Mouse (Mus musculus) heart, embryonic 16.5 days (tissue): Measurements from ENCODE around the gene Srxn1. TPM values are rescaled to one million over a fixed set of nuclear protein-coding genes. Genes with fewer than 3 reads are reported as not detected.

Experiments
- ATAC-seq: fragments of 200-750 bp; cut with Nextera tagmentation; replicated peaks from 2 replicates; pipeline ENCODE4 v1.8.0; 2017; ENCODE audit warnings: moderate number of reproducible peaks; ENCODE audit not compliant: insufficient read depth, low FRiP score; ENCODE audit errors: extremely low read depth
- H3K27ac ChIP-seq: fragments of 300-500 bp; sonication (generic); 2 replicates; pipeline ENCODE4 v1.5.1; 2014; ENCODE audit warnings: mild to moderate bottlenecking, low read length, control low read depth, moderate library complexity
- H3K27me3 ChIP-seq: fragments of 300-500 bp; sonication (generic); 2 replicates; pipeline ENCODE4 v1.6.1; 2014; ENCODE audit warnings: low read length, mixed read lengths; ENCODE audit not compliant: control insufficient read depth, insufficient read depth
- H3K36me3 ChIP-seq: fragments of 300-500 bp; sonication (generic); 2 replicates; pipeline ENCODE4 v1.6.1; 2014; ENCODE audit not compliant: control insufficient read depth, insufficient read depth
- H3K4me1 ChIP-seq: fragments of 300-500 bp; sonication (generic); 2 replicates; pipeline ENCODE4 v1.6.1; 2014; ENCODE audit warnings: low read length, mixed read lengths; ENCODE audit not compliant: control insufficient read depth, insufficient read depth
- H3K4me2 ChIP-seq: fragments of 300-500 bp; sonication (generic); 2 replicates; pipeline ENCODE4 v1.6.1; 2014; ENCODE audit warnings: low read depth, mild to moderate bottlenecking, control low read depth, low read length
- H3K4me3 ChIP-seq: fragments of 300-500 bp; sonication (generic); 2 replicates; pipeline ENCODE4 v1.5.1; 2014; ENCODE audit warnings: mild to moderate bottlenecking, control low read depth, low read length
- H3K9ac ChIP-seq: fragments of 300-500 bp; sonication (generic); 2 replicates; pipeline ENCODE4 v1.6.1; 2014; ENCODE audit warnings: low read length, control low read depth
- H3K9me3 ChIP-seq: fragments of 300-500 bp; sonication (generic); replicated peaks from 2 replicates; pipeline ENCODE4 v1.6.1; 2016; ENCODE audit warnings: low read length; ENCODE audit not compliant: control insufficient read depth
- WGBS: fragments of 180-500 bp; shearing (Covaris S2); extraction: QIAGEN DNeasy Blood & Tissue Kit; methylation state at CpG from one replicate; pipeline ENCODE4 v1.1.7; 2014; 5-methylcytosine and 5-hydroxymethylcytosine counted together
- polyA plus RNA-seq: library from polyadenylated mRNA; unstranded; fragments of >200 nt; fragmentation: Nextera tagmentation; extraction: Ambion mirVana; gene quantifications from 2 replicates; pipeline ENCODE4 v1.2.1, GENCODE M21; 2015

Gene Srxn1
- polyA plus RNA-seq, 1 experiment from 2014 or later = 10.3 TPM

- no peaks in the 10 kb centered on the region for H3K36me3 ChIP-seq
- H3K4me2 ChIP-seq = no peak overlapping the region
- peaks cover 3% of the 10 kb centered on the region; the same call in 1 of the 2 replicates for H3K4me1 ChIP-seq
- WGBS = 86% methylated on average over 5 of the region's 5 CpGs
- no peak overlapping the region for H3K4me3 ChIP-seq
- no peak for ATAC-seq
- H3K27me3 ChIP-seq = peaks cover 5% of the 10 kb centered on the region; the same call in 1 of the 2 replicates
- H3K9ac ChIP-seq = no peak overlapping the region
- 0 out of 2 replicates have a peak, but pooled peaks cover 2% of the 10 kb centered on the region for H3K9me3 ChIP-seq
- H3K27ac ChIP-seq = no peak overlapping the region
These were observed 4.1 kb downstream of the Srxn1 start for GRCm38 (mm10) chr2:152109386-152109785.

- Histone ChIP-seq H3K9ac (no peak overlapping the region), H3K27ac (no peak overlapping the region), H3K4me2 (no peak overlapping the region), H3K27me3 (peaks cover 8% of the 10 kb centered on the region; the same call in 1 of the 2 replicates), H3K36me3 (no peaks in the 10 kb centered on the region), H3K4me3 (no peak overlapping the region), H3K9me3 (0 out of 2 replicates have a peak, but pooled peaks cover 2% of the 10 kb centered on the region), H3K4me1 (peaks cover 6% of the 10 kb centered on the region; the same call in 1 of the 2 replicates)
- 28% methylated on average over 2 of the region's 2 CpGs for WGBS
- no peak for ATAC-seq
These were observed 6.0 kb downstream of the Srxn1 start for GRCm38 (mm10) chr2:152111311-152111710.

GRCm38 (mm10) chr2:152111920-152112319 is 6.6 kb downstream of the Srxn1 start:
- ATAC-seq = peak; percentile 74
- no peaks in the 10 kb centered on the region for H3K36me3 ChIP-seq
- H3K9ac ChIP-seq = no peak overlapping the region
- peaks cover 6% of the 10 kb centered on the region; the same call in 1 of the 2 replicates for H3K4me1 ChIP-seq
- H3K9me3 ChIP-seq = 0 out of 2 replicates have a peak, but pooled peaks cover 2% of the 10 kb centered on the region
- peaks cover 8% of the 10 kb centered on the region; the same call in 1 of the 2 replicates for H3K27me3 ChIP-seq
- H3K4me2 ChIP-seq = no peak overlapping the region
- no peak overlapping the region for H3K4me3 ChIP-seq
- WGBS = 9% methylated on average over 7 of the region's 7 CpGs
- H3K27ac ChIP-seq = no peak overlapping the region

- H3K27ac ChIP-seq = no peak overlapping the region
These were observed 7.2 kb downstream of the Srxn1 start for GRCm38 (mm10) chr2:152112490-152112889.

GRCm38 (mm10) chr2:152112970-152113369 is 7.7 kb downstream of the Srxn1 start:
- Histone ChIP-seq H3K36me3 (no peaks in the 10 kb centered on the region), H3K4me3 (no peak overlapping the region), H3K9ac (no peak overlapping the region), H3K9me3 (no peaks in the 10 kb centered on the region), H3K27ac (no peak overlapping the region), H3K4me1 (peaks cover 6% of the 10 kb centered on the region; the same call in 1 of the 2 replicates), H3K4me2 (no peak overlapping the region), H3K27me3 (peaks cover 8% of the 10 kb centered on the region; the same call in 1 of the 2 replicates)
- ATAC-seq = no peak
- WGBS = 59% methylated on average over 10 of the region's 10 CpGs

More at GRCm38 (mm10) chr2:152112490-152112889, 7.2 kb downstream of the Srxn1 start:
- 87% methylated on average over 5 of the region's 5 CpGs for WGBS
- Histone ChIP-seq H3K9ac (no peak overlapping the region), H3K4me1 (peaks cover 6% of the 10 kb centered on the region; the same call in 1 of the 2 replicates), H3K27me3 (peaks cover 8% of the 10 kb centered on the region; the same call in 1 of the 2 replicates), H3K36me3 (no peaks in the 10 kb centered on the region), H3K4me3 (no peak overlapping the region), H3K9me3 (0 out of 2 replicates have a peak, but pooled peaks cover 2% of the 10 kb centered on the region), H3K4me2 (no peak overlapping the region)
- ATAC-seq = no peak

- Histone ChIP-seq H3K9me3 (no peaks in the 10 kb centered on the region), H3K4me3 (peak overlapping the region; percentile 9; the same call in 1 of the 2 replicates), H3K36me3 (no peaks in the 10 kb centered on the region), H3K4me1 (peaks cover 6% of the 10 kb centered on the region; the same call in 1 of the 2 replicates), H3K27me3 (peaks cover 8% of the 10 kb centered on the region; the same call in 1 of the 2 replicates), H3K27ac (no peak overlapping the region), H3K9ac (0 out of 2 replicates have a peak overlapping the region, but pooled peaks have one; percentile 5), H3K4me2 (peak overlapping the region; percentile 48)
- 17% methylated on average over 36 of the region's 36 CpGs for WGBS
- no peak; the same call in 1 of the 2 replicates for ATAC-seq
These were observed 9.0 kb downstream of the Srxn1 start for GRCm38 (mm10) chr2:152114057-152114975.

GRCm38 (mm10) chr2:152117694-152118093 is 12.4 kb downstream of the Srxn1 start:
- 73% methylated on average over 7 of the region's 7 CpGs for WGBS
- Histone ChIP-seq H3K4me3 (no peak overlapping the region), H3K4me2 (no peak overlapping the region), H3K9me3 (no peaks in the 10 kb centered on the region), H3K9ac (no peak overlapping the region), H3K36me3 (no peaks in the 10 kb centered on the region), H3K27ac (no peak overlapping the region), H3K27me3 (peaks cover 11% of the 10 kb centered on the region), H3K4me1 (peaks cover 6% of the 10 kb centered on the region; the same call in 1 of the 2 replicates)
- no peak for ATAC-seq

GRCm38 (mm10) chr2:152119228-152119865 is 14.0 kb downstream of the Srxn1 start:
- no peaks in the 10 kb centered on the region for H3K9me3 ChIP-seq
- ATAC-seq = no peak
- peaks cover 6% of the 10 kb centered on the region; the same call in 1 of the 2 replicates for H3K4me1 ChIP-seq
- H3K36me3 ChIP-seq = no peaks in the 10 kb centered on the region
- peaks cover 7% of the 10 kb centered on the region for H3K27me3 ChIP-seq
- no peak overlapping the region for H3K27ac ChIP-seq
- H3K9ac ChIP-seq = no peak overlapping the region
- WGBS = 42% methylated on average over 6 of the region's 6 CpGs
- H3K4me3 ChIP-seq = no peak overlapping the region
- H3K4me2 ChIP-seq = no peak overlapping the region
